Mouse (Mus musculus) myocyte (in vitro differentiated cells): ENCODE measurements around the gene Serpinb9.

Source experiments
- E2F4 ChIP-seq: IDR thresholded peaks from one replicate; pipeline ENCODE4 v1.6.1; 2011; ENCODE audit warnings: mild to moderate bottlenecking, control low read depth, moderate library complexity; ENCODE audit not compliant: insufficient read depth
- POLR2A ChIP-seq: IDR thresholded peaks from one replicate; pipeline ENCODE4 v1.6.1; 2011; ENCODE audit warnings: low read depth, mild to moderate bottlenecking, control low read depth, moderate library complexity; ENCODE audit not compliant: insufficient read length

GRCm38 (mm10) chr13:32995051-32995450 is 8.0 kb upstream of the Serpinb9 start:
- TF ChIP-seq POLR2A = no peak
- TF ChIP-seq E2F4 = no peak
